In the genomic region with DNA sequence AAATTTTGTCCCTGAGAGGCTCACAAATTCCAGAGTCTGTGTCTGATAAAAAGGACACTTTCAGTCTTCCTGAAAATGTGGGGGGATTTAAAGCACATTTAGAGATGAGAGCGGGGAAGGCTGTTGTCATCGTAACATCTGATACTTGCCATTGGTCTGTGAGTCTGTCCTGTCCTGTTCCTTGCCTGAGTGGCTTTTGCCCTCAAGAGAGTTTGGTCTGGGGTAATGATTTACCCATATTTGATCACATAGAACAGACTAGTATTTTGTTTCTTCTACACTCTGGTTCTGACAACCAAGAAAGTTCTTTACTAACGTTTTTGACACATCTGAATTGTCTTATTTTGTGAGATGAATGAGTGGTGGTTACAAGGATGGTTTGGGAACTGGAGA, we compare ENCODE assay signal across 19 mouse cellular contexts. TPM values are rescaled to one million over a fixed set of nuclear protein-coding genes. Genes with fewer than 3 reads are reported as not detected.
A peak's percentile ranks its signal among the peaks of the same experiment; 100 is the strongest.
DNase-seq lines count a peak whose midpoint lies in the region; ATAC-seq and TF ChIP-seq lines count a peak whose summit lies in the region.
"Had no signal": no experiment of that assay in that cellular context is flagged by ENCODE, and none has a peak within 500 bp of the region (broad histone marks: within the 10 kb centered on the region; RNA-seq: fewer than 3 reads in every experiment).

No protein-coding gene starts in this region.

- peak overlapping the region; percentile 12; the same call in 1 of the 2 replicates for H3K27ac ChIP-seq in layer of hippocampus, adult 2 months
- H3K27ac ChIP-seq in kidney, postnatal 0 days, result peak overlapping the region; percentile 44; the same call in 1 of the 2 replicates
- peak overlapping the region; percentile 32; the same call in 1 of the 2 replicates for H3K27ac ChIP-seq in macrophage
- no peak overlapping the region for H3K27ac ChIP-seq in heart, embryonic 12.5 days (ENCODE audit: poor library complexity, severe bottlenecking)
- H3K27ac ChIP-seq: forebrain, embryonic 13.5 days; heart, embryonic 13.5 days; left cerebral cortex, adult 2 months; limb, embryonic 10.5 days; stomach, embryonic 15.5 days had no signal

- ATAC-seq in granulocyte monocyte progenitor cell, adult 5-6 weeks (replicated peaks; ENCODE audit: poor library complexity, severe bottlenecking), result 0 out of 2 replicates have a peak, but pooled peaks have one; percentile 9
- ATAC-seq in kidney, postnatal 0 days (replicated peaks; ENCODE audit: low FRiP score, low read depth), result no peak
- ATAC-seq in heart, embryonic 12.5 days (ENCODE audit: insufficient number of reproducible peaks, low FRiP score), result no peak
- ATAC-seq: forebrain, embryonic 13.5 days; inflammation-experienced regulatory T-cells, adult 6 months; midbrain, embryonic 16.5 days had no signal

- no peak for DNase-seq in layer of hippocampus, adult 2 months (ENCODE audit: low spot score in 2 of 2)
- no peak for DNase-seq in layer of hippocampus, postnatal 10 days (ENCODE audit: low spot score in 2 of 2)
- DNase-seq in kidney, postnatal 0 days (ENCODE audit: low spot score), result no peak
- DNase-seq in testis, postnatal 10 days (ENCODE audit: low spot score), result no peak
- no peak for DNase-seq in cerebellum, postnatal 36 days
- DNase-seq: cerebellum, adult 9-10 months; heart, postnatal 4 days; lung, adult 2 months; right cerebral cortex, adult 18-20 months had no signal

- no peaks in the 10 kb centered on the region for H3K9me3 ChIP-seq in kidney, postnatal 0 days (replicated peaks; ENCODE audit: low read length)
- H3K9me3 ChIP-seq in heart, embryonic 12.5 days (replicated peaks), result peaks cover 8% of the 10 kb centered on the region; the same call in 1 of the 2 replicates
- H3K9me3 ChIP-seq: forebrain, embryonic 13.5 days; heart, embryonic 13.5 days; limb, embryonic 10.5 days; stomach, embryonic 15.5 days had no signal

- H3K4me1 ChIP-seq in kidney, postnatal 0 days (replicated peaks; ENCODE audit: insufficient read depth, low read length), result peaks cover 4% of the 10 kb centered on the region; the same call in 1 of the 2 replicates
- H3K4me1 ChIP-seq in heart, embryonic 12.5 days (replicated peaks), result peaks cover 19% of the 10 kb centered on the region

- peaks cover 100% of the 10 kb centered on the region for H3K79me2 ChIP-seq in macrophage (ENCODE audit: inconsistent target)

- no peaks in the 10 kb centered on the region for H3K27me3 ChIP-seq in kidney, postnatal 0 days (ENCODE audit: insufficient read depth, low read length)
- no peaks in the 10 kb centered on the region for H3K27me3 ChIP-seq in heart, embryonic 12.5 days (replicated peaks)
- H3K27me3 ChIP-seq: forebrain, embryonic 13.5 days; heart, embryonic 13.5 days; stomach, embryonic 15.5 days had no signal

- WGBS in kidney, postnatal 0 days, result 39% methylated on average over 3 of the region's 3 CpGs
- 28% methylated on average over 3 of the region's 3 CpGs for WGBS in macrophage (ENCODE audit: missing documents)
- 88% methylated on average over 3 of the region's 3 CpGs for WGBS in heart, embryonic 12.5 days

- TF ChIP-seq CTCF in layer of hippocampus, adult 2 months (conservative IDR thresholded peaks at IDR 0.05), result no peak
- no peak for TF ChIP-seq CTCF in kidney, postnatal 0 days (IDR thresholded peaks at IDR 0.05; ENCODE audit: low read depth)

- H3K36me3 ChIP-seq in kidney, postnatal 0 days (ENCODE audit: insufficient read depth, low read length), result no peaks in the 10 kb centered on the region
- peaks cover 8% of the 10 kb centered on the region; the same call in 1 of the 2 replicates for H3K36me3 ChIP-seq in macrophage (ENCODE audit: inconsistent target)
- peaks cover 13% of the 10 kb centered on the region for H3K36me3 ChIP-seq in heart, embryonic 12.5 days
- H3K36me3 ChIP-seq: limb, embryonic 10.5 days; stomach, embryonic 15.5 days had no signal

- H3K4me3 ChIP-seq in layer of hippocampus, adult 2 months, result no peak overlapping the region
- no peak overlapping the region for H3K4me3 ChIP-seq in kidney, postnatal 0 days (replicated peaks; ENCODE audit: low read depth, low read length)
- H3K4me3 ChIP-seq in macrophage (ENCODE audit: inconsistent target), result no peak overlapping the region
- H3K4me3 ChIP-seq in heart, embryonic 12.5 days, result no peak overlapping the region
- H3K4me3 ChIP-seq: forebrain, embryonic 13.5 days; heart, embryonic 13.5 days; left cerebral cortex, adult 2 months; limb, embryonic 10.5 days; stomach, embryonic 15.5 days had no signal

- H3K4me2 ChIP-seq in kidney, postnatal 0 days (ENCODE audit: low read length), result peak overlapping the region; percentile 5; the same call in 1 of the 2 replicates
- no peak overlapping the region for H3K4me2 ChIP-seq in heart, embryonic 12.5 days
- H3K4me2 ChIP-seq: forebrain, embryonic 13.5 days; heart, embryonic 13.5 days; stomach, embryonic 15.5 days had no signal

- no peak overlapping the region for H3K9ac ChIP-seq in kidney, postnatal 0 days (ENCODE audit: low read depth, low read length)
- H3K9ac ChIP-seq in heart, embryonic 12.5 days, result no peak overlapping the region
- H3K9ac ChIP-seq: forebrain, embryonic 13.5 days; heart, embryonic 13.5 days; stomach, embryonic 15.5 days had no signal

RNA-seq across cellular contexts. Expression of a gene that starts 39.6 kb away (rescaled TPM):
- total RNA-seq in layer of hippocampus, adult 2 months (2021), result 10 to 100 TPM; 40.3 to 44.6 TPM
- total RNA-seq in layer of hippocampus, postnatal 10 days (2021), result 10 to 100 TPM; 55.4 to 59.4 TPM
- 18.8 and 23.8 TPM in 2 replicates for total RNA-seq in granulocyte monocyte progenitor cell, adult 5-6 weeks (2014; fragmentation: Nextera tagmentation)
- total RNA-seq in granulocyte monocyte progenitor cell, adult 5-6 weeks (2017), result 21.7 and 25.8 TPM in 2 replicates
- 6.0 and 7.0 TPM in 2 replicates for polyA plus RNA-seq in kidney, postnatal 0 days (2015; fragmentation: Nextera tagmentation; extraction: Ambion mirVana)
- 100 to 1,000 TPM in 4 of 26 experiments, 10 to 100 TPM in 22; 12.5 to 112 (median 76.3) TPM for total RNA-seq in macrophage (2018; cell fraction: chromatin; rRNA removed)
- 10 to 100 TPM; 10.1 to 37.3 (median 27.0) TPM for total RNA-seq in macrophage (2018; cell fraction: cytosol; rRNA removed)
- total RNA-seq in macrophage (2018; cell fraction: nucleus; rRNA removed), result 10 to 100 TPM; 17.6 to 88.8 (median 59.5) TPM
- polyA plus RNA-seq in macrophage (2018), result 19.8 to 27.9 TPM (median 26.4 TPM) in 3 replicates
- 7.5 and 8.6 TPM in 2 replicates for polyA plus RNA-seq in heart, embryonic 12.5 days (2016; fragmentation: Nextera tagmentation; extraction: Ambion mirVana)

RNA-seq across cellular contexts. Expression of a gene that starts 43.9 kb away (rescaled TPM):
- total RNA-seq in layer of hippocampus, adult 2 months (2021), result 10 to 100 TPM; 23.6 to 25.6 TPM
- total RNA-seq in layer of hippocampus, postnatal 10 days (2021), result 10 to 100 TPM; 21.7 to 22.2 TPM
- 49.9 and 71.0 TPM in 2 replicates for total RNA-seq in granulocyte monocyte progenitor cell, adult 5-6 weeks (2014; fragmentation: Nextera tagmentation)
- 55.9 and 60.1 TPM in 2 replicates for total RNA-seq in granulocyte monocyte progenitor cell, adult 5-6 weeks (2017)
- 40.2 and 45.3 TPM in 2 replicates for polyA plus RNA-seq in kidney, postnatal 0 days (2015; fragmentation: Nextera tagmentation; extraction: Ambion mirVana)
- total RNA-seq in macrophage (2018; cell fraction: chromatin; rRNA removed), result 10 to 100 TPM in 22 of 26 experiments, 1 to 10 TPM in 4; 4.6 to 53.4 (median 25.3) TPM
- 10 to 100 TPM in 21 of 26 experiments, 1 to 10 TPM in 5; 7.3 to 26.9 (median 17.5) TPM for total RNA-seq in macrophage (2018; cell fraction: cytosol; rRNA removed)
- total RNA-seq in macrophage (2018; cell fraction: nucleus; rRNA removed), result 10 to 100 TPM in 22 of 26 experiments, 1 to 10 TPM in 4; 4.6 to 46.8 (median 18.0) TPM
- 18.6 to 31.2 TPM (median 23.3 TPM) in 3 replicates for polyA plus RNA-seq in macrophage (2018)
- 43.9 and 47.1 TPM in 2 replicates for polyA plus RNA-seq in heart, embryonic 12.5 days (2016; fragmentation: Nextera tagmentation; extraction: Ambion mirVana)
